Mouse (Mus musculus) limb, embryonic 13.5 days (tissue): ENCODE results near the gene S100pbp. TPM values are rescaled to one million over a fixed set of nuclear protein-coding genes. Genes with fewer than 3 reads are reported as not detected.

Experiments
- ATAC-seq: fragments of 200-750 bp; cut with Nextera tagmentation; 2 replicates; pipeline ENCODE4 v1.8.0; 2017; ENCODE audit warnings: low read depth, moderate number of reproducible peaks, moderate TSS enrichment; ENCODE audit not compliant: low FRiP score
- H3K27ac ChIP-seq: fragments of 300-500 bp; sonication (generic); 2 replicates; pipeline ENCODE4 v1.5.1; 2015; ENCODE audit warnings: inconsistent platforms, mild to moderate bottlenecking, moderate library complexity
- H3K27me3 ChIP-seq: fragments of 300-500 bp; sonication (generic); 2 replicates; pipeline ENCODE4 v1.6.1; 2015; ENCODE audit warnings: mild to moderate bottlenecking, inconsistent platforms
- H3K36me3 ChIP-seq: fragments of 300-500 bp; sonication (generic); 2 replicates; pipeline ENCODE4 v1.6.1; 2015; ENCODE audit warnings: inconsistent platforms, mild to moderate bottlenecking, moderate library complexity
- H3K4me1 ChIP-seq: fragments of 300-500 bp; sonication (generic); 2 replicates; pipeline ENCODE4 v1.6.1; 2015; ENCODE audit warnings: inconsistent platforms
- H3K4me2 ChIP-seq: fragments of 300-500 bp; sonication (generic); replicated peaks from 2 replicates; pipeline ENCODE4 v1.6.1; 2015; ENCODE audit warnings: inconsistent platforms, mild to moderate bottlenecking, moderate library complexity
- H3K4me3 ChIP-seq: fragments of 300-500 bp; sonication (generic); 2 replicates; pipeline ENCODE4 v1.5.1; 2015; ENCODE audit warnings: moderate library complexity, mild to moderate bottlenecking, inconsistent platforms
- H3K9ac ChIP-seq: fragments of 300-500 bp; sonication (generic); 2 replicates; pipeline ENCODE4 v1.6.1; 2015; ENCODE audit warnings: mild to moderate bottlenecking, inconsistent platforms
- H3K9me3 ChIP-seq: fragments of 300-500 bp; sonication (generic); 2 replicates; pipeline ENCODE4 v1.6.1; 2016; ENCODE audit warnings: inconsistent platforms
- WGBS: fragments of 180-500 bp; shearing (Covaris S2); methylation state at CpG from one replicate; pipeline ENCODE4 v1.1.7; 2015; 5-methylcytosine and 5-hydroxymethylcytosine counted together
- polyA plus RNA-seq: library from polyadenylated mRNA; unstranded; fragments of >200 nt; fragmentation: Nextera tagmentation; extraction: Ambion mirVana; gene quantifications from 2 replicates; pipeline ENCODE4 v1.2.1, GENCODE M21; 2015

The S100pbp gene
- polyA plus RNA-seq, 1 experiment from 2014 or later = 30.1 TPM

DNA sequence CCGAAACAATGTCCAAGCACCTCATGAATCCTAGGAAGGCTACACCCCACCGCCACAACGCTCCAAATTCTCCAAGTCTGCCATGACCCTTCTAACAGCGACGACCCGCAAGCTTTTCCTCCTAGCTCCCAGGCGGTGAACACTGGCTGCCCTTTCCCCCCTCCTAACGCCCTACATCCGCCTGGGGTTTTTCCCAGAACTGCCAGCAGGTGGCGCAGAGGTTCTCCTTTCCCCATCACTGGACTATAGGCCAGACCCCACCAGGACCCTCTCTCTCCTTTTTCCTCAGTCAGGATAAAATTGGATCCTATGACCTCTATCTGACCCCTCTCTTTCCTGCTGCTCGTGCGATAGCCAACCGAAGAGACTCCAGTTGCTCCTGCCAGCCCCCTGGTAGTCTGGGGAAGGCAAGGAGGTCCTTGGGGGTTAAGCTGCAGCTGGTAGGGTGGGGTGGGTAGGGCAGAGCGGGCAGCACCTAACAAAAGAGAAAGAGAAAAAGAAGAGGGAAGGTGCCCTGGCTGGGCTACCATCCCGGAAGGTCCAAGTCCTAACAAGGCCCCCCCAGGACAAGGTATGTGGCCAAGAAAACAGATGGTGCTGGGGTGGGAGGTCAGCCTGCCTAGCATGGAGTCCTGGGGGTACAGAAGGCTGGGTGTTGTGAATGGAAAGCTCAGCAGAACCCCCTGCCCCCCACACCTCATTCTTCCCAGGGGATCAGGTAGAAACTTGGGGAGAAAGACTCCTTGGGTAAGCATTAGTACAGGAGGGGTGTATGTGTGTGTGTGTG is 54.5 kb downstream of the S100pbp start:
- peak; percentile 20; the same call in 1 of the 2 replicates for ATAC-seq
- H3K9ac ChIP-seq = no peak overlapping the region
- peaks cover 34% of the 10 kb centered on the region for H3K4me1 ChIP-seq
- 0 out of 2 replicates have a peak, but pooled peaks cover 3% of the 10 kb centered on the region for H3K36me3 ChIP-seq
- no peaks in the 10 kb centered on the region for H3K9me3 ChIP-seq
- peak overlapping the region; percentile 49 for H3K4me2 ChIP-seq
- peak overlapping the region; percentile 64; the same call in 1 of the 2 replicates for H3K4me3 ChIP-seq
- H3K27ac ChIP-seq = no peak overlapping the region
- H3K27me3 ChIP-seq = peaks cover 42% of the 10 kb centered on the region
- WGBS = 9% methylated on average over 15 of the region's 15 CpGs

- H3K9ac ChIP-seq = peak overlapping the region; percentile 62
- H3K9me3 ChIP-seq = no peaks in the 10 kb centered on the region
- H3K4me3 ChIP-seq = peak overlapping the region; percentile 44
- peaks cover 44% of the 10 kb centered on the region for H3K4me1 ChIP-seq
- H3K4me2 ChIP-seq = peak overlapping the region; percentile 61
- H3K36me3 ChIP-seq = no peaks in the 10 kb centered on the region
- ATAC-seq = peak; percentile 83
- peak overlapping the region; percentile 73; the same call in 1 of the 2 replicates for H3K27ac ChIP-seq
- peaks cover 21% of the 10 kb centered on the region for H3K27me3 ChIP-seq
- WGBS = 2% methylated on average over 17 of the region's 17 CpGs
Measured at GRCm38 (mm10) chr4:129130755-129131303, 58.7 kb downstream of the S100pbp start.

GRCm38 (mm10) chr4:129130149-129130548 is 59.4 kb downstream of the S100pbp start:
- Histone ChIP-seq H3K4me3 (peak overlapping the region; percentile 44), H3K9me3 (no peaks in the 10 kb centered on the region), H3K4me1 (peaks cover 51% of the 10 kb centered on the region), H3K27me3 (peaks cover 21% of the 10 kb centered on the region), H3K27ac (peak overlapping the region; percentile 63), H3K9ac (0 out of 2 replicates have a peak overlapping the region, but pooled peaks have one; percentile 62), H3K4me2 (peak overlapping the region; percentile 61), H3K36me3 (no peaks in the 10 kb centered on the region)
- ATAC-seq = peak; percentile 49
- WGBS = 4% methylated on average over 8 of the region's 8 CpGs

DNA sequence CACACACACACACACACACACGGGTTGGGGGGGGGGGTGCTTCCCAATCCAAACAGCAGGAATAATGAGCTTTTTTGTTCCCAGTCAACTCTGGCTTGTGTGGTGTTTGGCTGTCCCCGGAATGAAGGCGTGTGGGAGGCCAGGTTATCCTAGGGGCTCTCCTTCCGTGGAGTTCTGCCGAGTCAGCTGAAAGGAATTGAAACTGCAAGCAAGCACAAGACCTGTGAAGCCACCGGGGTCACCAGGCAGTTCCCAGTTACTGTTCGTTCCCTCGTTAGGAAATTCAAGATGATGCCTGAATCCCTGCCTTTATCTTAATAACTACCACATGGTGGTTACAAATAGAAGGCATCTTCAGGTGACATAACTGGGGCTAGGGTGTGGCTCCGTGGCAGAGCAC is 60.1 kb downstream of the S100pbp start:
- Histone ChIP-seq H3K27ac (no peak overlapping the region), H3K4me1 (peaks cover 48% of the 10 kb centered on the region), H3K9ac (no peak overlapping the region), H3K4me3 (no peak overlapping the region), H3K4me2 (no peak overlapping the region), H3K9me3 (no peaks in the 10 kb centered on the region), H3K27me3 (peaks cover 28% of the 10 kb centered on the region), H3K36me3 (no peaks in the 10 kb centered on the region)
- ATAC-seq = no peak
- WGBS = 32% methylated on average over 9 of the region's 9 CpGs

DNA sequence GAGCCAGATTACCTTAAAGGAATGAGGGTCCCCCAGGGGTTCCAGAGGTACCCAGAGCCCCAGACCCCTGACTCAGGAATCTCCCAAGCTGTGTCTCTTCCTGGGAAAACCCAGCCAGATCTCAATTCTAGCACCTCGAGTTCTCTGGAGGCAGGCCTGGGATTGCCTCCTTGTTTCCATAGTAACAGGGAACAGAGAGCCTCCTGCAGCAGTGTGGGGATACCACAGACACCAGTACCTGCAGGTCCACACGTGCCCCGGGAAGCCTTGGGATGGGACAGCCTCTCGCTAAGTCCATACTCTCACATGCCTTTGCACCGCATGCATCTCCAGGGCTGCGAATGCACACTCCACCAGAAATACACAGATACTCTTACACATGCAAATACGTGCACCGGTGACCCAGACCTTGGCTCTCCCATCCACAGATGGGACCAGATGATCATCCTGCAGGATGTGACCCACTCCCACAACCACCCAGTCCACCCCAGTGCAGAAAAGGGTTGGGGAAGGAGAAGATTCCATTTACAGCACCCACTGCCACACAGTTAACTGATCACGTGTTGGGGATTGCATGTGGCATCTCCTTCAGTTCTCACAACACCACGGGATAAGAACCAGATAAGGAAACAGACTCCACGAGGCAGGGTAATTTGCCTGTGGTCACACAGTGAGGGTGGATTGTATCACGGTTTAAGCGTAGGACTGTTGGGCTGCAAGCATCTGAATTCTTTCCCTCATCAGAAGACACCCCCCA is 60.8 kb downstream of the S100pbp start:
- Histone ChIP-seq H3K9ac (no peak overlapping the region), H3K4me1 (peaks cover 48% of the 10 kb centered on the region), H3K27me3 (peaks cover 34% of the 10 kb centered on the region), H3K27ac (no peak overlapping the region), H3K4me2 (no peak overlapping the region), H3K4me3 (no peak overlapping the region), H3K9me3 (no peaks in the 10 kb centered on the region), H3K36me3 (no peaks in the 10 kb centered on the region)
- WGBS = 60% methylated on average over 13 of the region's 13 CpGs
- ATAC-seq = no peak

- no peak for ATAC-seq
- 24% methylated on average over 19 of the region's 19 CpGs for WGBS
Measured at GRCm38 (mm10) chr4:129125736-129126451, 63.6 kb downstream of the S100pbp start.

DNA sequence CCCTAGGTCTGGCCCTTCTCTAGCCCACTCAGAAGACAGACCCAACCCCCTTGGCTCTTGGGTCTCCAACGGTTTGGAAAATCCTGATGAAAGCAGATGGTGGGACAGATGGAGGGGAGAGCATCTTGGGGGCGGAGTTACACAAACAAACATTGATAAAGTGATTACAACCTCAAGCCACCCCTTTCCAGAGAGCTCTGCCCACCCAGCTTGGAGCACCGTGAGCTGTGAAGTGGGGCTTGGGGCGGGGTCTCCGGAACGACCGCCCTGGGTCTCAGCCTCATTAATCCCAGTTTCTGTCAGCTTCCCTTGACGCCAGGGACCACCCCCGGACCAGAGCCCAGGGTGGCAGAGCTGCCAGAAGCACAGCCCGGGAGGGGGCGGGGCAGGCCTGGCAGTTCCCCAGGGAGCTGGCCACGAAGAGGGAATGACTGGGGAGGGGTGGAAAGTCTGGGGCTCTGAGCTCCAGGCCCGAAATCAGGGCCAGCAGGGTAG is 64.8 kb downstream of the S100pbp start:
- Histone ChIP-seq H3K4me3 (no peak overlapping the region), H3K9me3 (no peaks in the 10 kb centered on the region), H3K9ac (no peak overlapping the region), H3K36me3 (no peaks in the 10 kb centered on the region), H3K4me2 (no peak overlapping the region), H3K27me3 (peaks cover 75% of the 10 kb centered on the region), H3K4me1 (peaks cover 41% of the 10 kb centered on the region), H3K27ac (no peak overlapping the region)
- ATAC-seq = no peak
- WGBS = 4% methylated on average over 13 of the region's 13 CpGs

More at GRCm38 (mm10) chr4:129125736-129126451, 63.6 kb downstream of the S100pbp start:
- peaks cover 63% of the 10 kb centered on the region for H3K27me3 ChIP-seq
- H3K9me3 ChIP-seq = no peaks in the 10 kb centered on the region
- H3K27ac ChIP-seq = no peak overlapping the region
- H3K4me3 ChIP-seq = no peak overlapping the region
- H3K4me2 ChIP-seq = peak overlapping the region; percentile 28; the same call in 1 of the 2 replicates
- no peaks in the 10 kb centered on the region for H3K36me3 ChIP-seq
- no peak overlapping the region for H3K9ac ChIP-seq
- H3K4me1 ChIP-seq = peaks cover 50% of the 10 kb centered on the region

GRCm38 (mm10) chr4:129122719-129123118 is 66.8 kb downstream of the S100pbp start:
- WGBS = 35% methylated on average over 8 of the region's 8 CpGs
- peaks cover 28% of the 10 kb centered on the region for H3K4me1 ChIP-seq
- no peaks in the 10 kb centered on the region for H3K9me3 ChIP-seq
- no peak overlapping the region for H3K4me3 ChIP-seq
- H3K27ac ChIP-seq = no peak overlapping the region
- peaks cover 86% of the 10 kb centered on the region for H3K27me3 ChIP-seq
- no peaks in the 10 kb centered on the region for H3K36me3 ChIP-seq
- H3K9ac ChIP-seq = no peak overlapping the region
- ATAC-seq = no peak
- H3K4me2 ChIP-seq = no peak overlapping the region

DNA sequence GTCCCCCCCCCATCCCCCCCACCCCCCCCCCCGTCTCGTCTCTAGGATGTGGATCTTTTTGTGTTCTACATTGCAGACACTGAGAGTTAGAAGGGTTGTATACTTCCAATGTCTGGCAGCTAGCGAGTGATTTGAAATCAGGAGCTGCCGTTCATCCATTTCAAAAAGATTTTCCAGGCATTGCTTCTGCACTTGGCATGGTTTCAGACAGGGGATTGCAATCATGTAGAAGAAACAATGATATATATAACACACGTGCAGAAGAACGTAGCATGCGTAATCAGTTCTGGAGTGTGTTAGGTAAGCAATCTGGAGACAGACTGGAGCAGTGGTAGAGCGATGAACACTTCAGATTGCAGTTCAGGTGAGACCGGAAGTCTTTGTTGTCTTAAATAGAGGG is 67.4 kb downstream of the S100pbp start:
- Histone ChIP-seq H3K36me3 (no peaks in the 10 kb centered on the region), H3K4me2 (no peak overlapping the region), H3K27ac (no peak overlapping the region), H3K9ac (no peak overlapping the region), H3K9me3 (no peaks in the 10 kb centered on the region), H3K27me3 (peaks cover 86% of the 10 kb centered on the region), H3K4me1 (peaks cover 28% of the 10 kb centered on the region), H3K4me3 (no peak overlapping the region)
- WGBS = 27% methylated on average over 9 of the region's 9 CpGs
- no peak for ATAC-seq

- no peak for ATAC-seq
- Histone ChIP-seq H3K4me1 (peaks cover 28% of the 10 kb centered on the region), H3K4me3 (peak within 1 kb of the TSS; percentile 52), H3K27me3 (peaks cover 88% of the 10 kb centered on the region), H3K4me2 (peak within 1 kb of the TSS; percentile 94), H3K36me3 (no peaks in the 10 kb centered on the region), H3K9ac (peak within 1 kb of the TSS; percentile 54), H3K27ac (no peak within 1 kb of the TSS), H3K9me3 (no peaks in the 10 kb centered on the region)
- WGBS = 1% methylated on average over 17 of the region's 17 CpGs
Measured at GRCm38 (mm10) chr4:129121569-129122086, 67.9 kb downstream of the S100pbp start, which contains the start of gene Hpca. Gene Hpca (minus strand): TSS chr4:129122036.
